Mouse (Mus musculus): Measurements from ENCODE around the gene Kansl1.

GRCm38 (mm10) chr11:104376291-104376690 is 92.4 kb downstream of the Kansl1 start:
- TF ChIP-seq CTCF (IDR thresholded peaks at IDR 0.05; ENCODE audit: low read depth, low read length) (no peak), GATA2 (IDR thresholded peaks at IDR 0.05; ENCODE audit: borderline replicate concordance, low read depth, low read length) (no peak), GATA1 (IDR thresholded peaks at IDR 0.05; ENCODE audit: borderline replicate concordance, low read length) (no peak), TAL1 (conservative IDR thresholded peaks at IDR 0.05; ENCODE audit: low read depth, low read length) (no peak), POLR2AphosphoS5 (IDR thresholded peaks at IDR 0.05; ENCODE audit: insufficient replicate concordance, low read depth, low read length) (no peak)
